Comparison of ENCODE assay signal across 8 mouse cellular contexts in genomic region chr1:86503165-86503747, GRCm38 (mm10). TPM values are rescaled to one million over a fixed set of nuclear protein-coding genes. Genes with fewer than 3 reads are reported as not detected.
A peak's percentile ranks its signal among the peaks of the same experiment; 100 is the strongest.
DNase-seq lines count a peak whose midpoint lies in the region; ATAC-seq and TF ChIP-seq lines count a peak whose summit lies in the region.

No protein-coding gene starts in this region.

- H3K4me3 ChIP-seq in bone marrow macrophage, adult 2 months (ENCODE audit: insufficient read depth, low read length) = peak overlapping the region; percentile 58
- H3K4me3 ChIP-seq in liver, embryonic 12.5 days = peak overlapping the region; percentile 64

- TF ChIP-seq CTCF in bone marrow macrophage, adult 2 months (IDR thresholded peaks at IDR 0.05; ENCODE audit: low read depth, low read length) = no peak

- peaks cover 27% of the 10 kb centered on the region for H3K4me1 ChIP-seq in bone marrow macrophage, adult 2 months (ENCODE audit: control insufficient read depth, insufficient read depth, low read length)
- H3K4me1 ChIP-seq in liver, embryonic 12.5 days = peaks cover 68% of the 10 kb centered on the region

- ATAC-seq in liver, embryonic 12.5 days = no peak

- H3K36me3 ChIP-seq in liver, embryonic 12.5 days = no peaks in the 10 kb centered on the region

- DNase-seq in gastrocnemius, postnatal 10 days = peak; percentile 24
- DNase-seq in gastrocnemius, adult 8-10 months (ENCODE audit: low spot score in 2 of 2) = no peak
- DNase-seq in heart, postnatal 4 days = peak; percentile 33
- DNase-seq in naive thymus-derived CD4-positive, alpha-beta T cell, adult 2 months (ENCODE audit: low read depth) = peak; percentile 59
- DNase-seq in thymus, postnatal 36 days = peak; percentile 67 to 82
- no peak for DNase-seq in right cerebral cortex, postnatal 36 days (ENCODE audit: low spot score in 2 of 2)

- peak overlapping the region; percentile 93 for H3K4me2 ChIP-seq in liver, embryonic 12.5 days

- peaks cover 8% of the 10 kb centered on the region for H3K27me3 ChIP-seq in liver, embryonic 12.5 days (replicated peaks)

- no peak for TF ChIP-seq POLR2A in bone marrow macrophage, adult 2 months (IDR thresholded peaks at IDR 0.05; ENCODE audit: borderline replicate concordance, low read depth, low read length)

- H3K27ac ChIP-seq in bone marrow macrophage, adult 2 months (ENCODE audit: insufficient read depth, low read depth, low read length) = peak overlapping the region; percentile 75
- H3K27ac ChIP-seq in liver, embryonic 12.5 days = peak overlapping the region; percentile 80

- peak overlapping the region; percentile 75 for H3K9ac ChIP-seq in liver, embryonic 12.5 days

- WGBS in liver, embryonic 12.5 days (ENCODE audit: insufficient replicate concordance) = 34% methylated on average over 16 of the region's 16 CpGs

- H3K9me3 ChIP-seq in liver, embryonic 12.5 days (replicated peaks) = no peaks in the 10 kb centered on the region

RNA-seq across cellular contexts. Expression of gene Ptma, which starts 23.3 kb away (rescaled TPM):
- 100 to 1,000 TPM; 358 to 428 TPM for total RNA-seq in gastrocnemius, postnatal 10 days (2021)
- 10 to 100 TPM; 50.9 to 76.9 (median 67.7) TPM for total RNA-seq in gastrocnemius, adult 8-10 months (2022)
- 1,364 and 1,417 TPM in 2 replicates for polyA plus RNA-seq in bone marrow macrophage, adult 2 months (2012; ENCODE audit: insufficient read depth, insufficient read length, missing spikeins)
- total RNA-seq in heart, postnatal 4 days (2021) = 100 to 1,000 TPM; 724 to 726 TPM
- 1,639 and 1,657 TPM in 2 replicates for polyA plus RNA-seq in liver, embryonic 12.5 days (2016; fragmentation: Nextera tagmentation; extraction: Ambion mirVana)

Comparison
In these comparisons a context has a peak if more than half of its experiments do, and no peak if none do; other contexts are left out.
1. DNase-seq: peak in gastrocnemius, postnatal 10 days (single experiment), heart, postnatal 4 days (single experiment), naive thymus-derived CD4-positive, alpha-beta T cell, adult 2 months (single experiment) and thymus, postnatal 36 days (2 of 2); none in gastrocnemius, adult 8-10 months (0 of 2) and right cerebral cortex, postnatal 36 days (0 of 2).
2. RNA of gene Ptma, which starts 23.3 kb away (total RNA-seq): 724 to 726 TPM in heart, postnatal 4 days and 358 to 428 TPM in gastrocnemius, postnatal 10 days; 50.9 to 76.9 TPM in gastrocnemius, adult 8-10 months; every median in the first group is over 4 times any median in the second.